Mouse (Mus musculus): ENCODE measurements at regions not wholly inside any gene's neighbourhood (a gene's known extent, or its start where the extent isn't known, plus 50 kb on each side); places are given as distances from the start of the nearest gene placed in this dataset.

- no peak for TF ChIP-seq POLR2A (IDR thresholded peaks at IDR 0.05; ENCODE audit: low read depth, low read length)
- no peak for TF ChIP-seq CTCF (conservative IDR thresholded peaks at IDR 0.05; ENCODE audit: insufficient read depth, insufficient read length, low read depth, low read length)
Observed at GRCm38 (mm10) chr1:73149926-73150325, 134.2 kb upstream of the Tnp1 start.
